19 mouse cellular contexts compared by ENCODE assay signal in the genomic region with DNA sequence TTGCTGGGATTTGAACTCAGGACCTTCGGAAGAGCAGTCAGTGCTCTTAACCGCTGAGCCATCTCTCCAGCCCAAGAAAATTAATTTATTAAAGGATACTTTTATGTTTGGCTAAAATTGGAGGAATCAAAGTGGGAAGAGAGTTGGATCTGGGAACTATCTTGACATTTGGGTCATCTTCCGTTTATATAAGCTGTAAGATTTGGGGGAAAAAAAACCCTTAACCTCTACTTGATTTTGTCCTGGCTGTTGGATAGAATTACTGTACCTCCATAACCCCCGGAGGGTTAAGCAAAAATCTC. TPM values are rescaled to one million over a fixed set of nuclear protein-coding genes. Genes with fewer than 3 reads are reported as not detected.
DNase-seq lines count a peak whose midpoint lies in the region; ATAC-seq and TF ChIP-seq lines count a peak whose summit lies in the region.
"Had no signal": no experiment of that assay in that cellular context is flagged by ENCODE, and none has a peak within 500 bp of the region (broad histone marks: within the 10 kb centered on the region; RNA-seq: fewer than 3 reads in every experiment).

No protein-coding gene starts in this region.

- no peak for TF ChIP-seq EP300 in liver, postnatal 0 days (IDR thresholded peaks at IDR 0.05; ENCODE audit: low read depth)
- TF ChIP-seq EP300 in CH12.LX (IDR thresholded peaks at IDR 0.05; ENCODE audit: low read length) (no peak), MEL (IDR thresholded peaks at IDR 0.05; ENCODE audit: low read depth in 1 of 2, low read length in 2 of 2) (no peak)

- 80% methylated on average over 4 of the region's 4 CpGs for WGBS in liver, postnatal 0 days (ENCODE audit: insufficient replicate concordance)
- WGBS in liver, embryonic 11.5 days, result 83% methylated on average over 4 of the region's 4 CpGs
- 77% methylated on average over 4 of the region's 4 CpGs for WGBS in heart, embryonic 10.5 days

- no peak overlapping the region for H3K4me2 ChIP-seq in liver, postnatal 0 days (ENCODE audit: low read depth, low read length)
- no peak overlapping the region for H3K4me2 ChIP-seq in liver, embryonic 11.5 days
- no peak overlapping the region for H3K4me2 ChIP-seq in CH12.LX (ENCODE audit: insufficient read depth, low read depth, poor library complexity, severe bottlenecking)

- no peak overlapping the region for H3K4me3 ChIP-seq in liver, postnatal 0 days (ENCODE audit: low read depth, low read length)
- no peak overlapping the region for H3K4me3 ChIP-seq in liver, embryonic 11.5 days (ENCODE audit: low read depth, low read length)
- H3K4me3 ChIP-seq in CH12.LX (replicated peaks in 1 of 3; ENCODE audit: low read depth in 2 of 3, low read length in 2 of 3, poor library complexity in 1 of 3) (no peak overlapping the region), E14TG2a.4 (replicated peaks; ENCODE audit: low read length) (no peak overlapping the region), MEL (ENCODE audit: control insufficient read depth in 1 of 2, insufficient read depth in 1 of 2, low read depth in 2 of 2, low read length in 2 of 2) (no peak overlapping the region)
- no peak overlapping the region for H3K4me3 ChIP-seq in heart, embryonic 10.5 days

- H3K79me2 ChIP-seq in CH12.LX (replicated peaks; ENCODE audit: control insufficient read depth, extremely low read depth, insufficient read depth, poor library complexity, severe bottlenecking) (no peaks in the 10 kb centered on the region), MEL (ENCODE audit: control insufficient read depth, insufficient read depth, low read length, poor library complexity) (no peaks in the 10 kb centered on the region)

- no peaks in the 10 kb centered on the region for H3K27me3 ChIP-seq in liver, postnatal 0 days (ENCODE audit: insufficient read depth, low read length)
- no peaks in the 10 kb centered on the region for H3K27me3 ChIP-seq in liver, embryonic 11.5 days (replicated peaks; ENCODE audit: control insufficient read depth, insufficient read depth, low read length)
- H3K27me3 ChIP-seq in CH12.LX (replicated peaks) (no peaks in the 10 kb centered on the region), E14TG2a.4 (ENCODE audit: insufficient read depth, low read length) (no peaks in the 10 kb centered on the region), MEL (ENCODE audit: control insufficient read depth in 1 of 2, insufficient read depth in 2 of 2, low read length in 2 of 2) (no peaks in the 10 kb centered on the region)
- H3K27me3 ChIP-seq in heart, embryonic 10.5 days (ENCODE audit: insufficient read depth, poor library complexity, severe bottlenecking), result no peaks in the 10 kb centered on the region
- H3K27me3 ChIP-seq: Patski had no signal

- TF ChIP-seq CTCF in liver, postnatal 0 days (IDR thresholded peaks at IDR 0.05; ENCODE audit: low read depth), result 0 out of 2 replicates have a peak, but pooled peaks have one; percentile 6
- TF ChIP-seq CTCF in CH12.LX (conservative IDR thresholded peaks at IDR 0.05 in 1 of 2, IDR thresholded peaks at IDR 0.05 in 1 of 2; ENCODE audit: low read depth in 2 of 2, low read length in 2 of 2) (no peak), E14TG2a.4 (conservative IDR thresholded peaks at IDR 0.05; ENCODE audit: low read length) (0 out of 2 replicates have a peak, but pooled peaks have one; percentile 12), MEL (IDR thresholded peaks at IDR 0.05 in 2 of 3, conservative IDR thresholded peaks at IDR 0.05 in 1 of 3; ENCODE audit: control insufficient read depth in 1 of 3, insufficient read depth in 1 of 3, low read depth in 2 of 3, low read length in 3 of 3, poor library complexity in 1 of 3, severe bottlenecking in 1 of 3) (no peak)

- peaks cover 8% of the 10 kb centered on the region for H3K4me1 ChIP-seq in liver, postnatal 0 days (ENCODE audit: insufficient read depth)
- H3K4me1 ChIP-seq in liver, embryonic 11.5 days (replicated peaks; ENCODE audit: control insufficient read depth, insufficient read depth, low read length), result 0 out of 2 replicates have a peak, but pooled peaks cover 2% of the 10 kb centered on the region
- H3K4me1 ChIP-seq in CH12.LX (ENCODE audit: control insufficient read depth in 1 of 2, insufficient read depth in 2 of 2) (peaks cover 0 to 4% of the 10 kb centered on the region in 2 experiments; a peak in 2 of 4 replicates), E14TG2a.4 (replicated peaks; ENCODE audit: low read depth, low read length) (peaks cover 8% of the 10 kb centered on the region), MEL (ENCODE audit: control insufficient read depth in 1 of 2, insufficient read depth in 2 of 2, low read length in 2 of 2) (no peaks in the 10 kb centered on the region)
- H3K4me1 ChIP-seq in heart, embryonic 10.5 days, result peaks cover 5% of the 10 kb centered on the region; the same call in 1 of the 2 replicates

- no peaks in the 10 kb centered on the region for H3K36me3 ChIP-seq in liver, postnatal 0 days (replicated peaks; ENCODE audit: insufficient read depth, low read length)
- H3K36me3 ChIP-seq in liver, embryonic 11.5 days (ENCODE audit: control insufficient read depth, insufficient read depth, low read length), result no peaks in the 10 kb centered on the region
- peaks cover 0 to 3% of the 10 kb centered on the region in 2 experiments for H3K36me3 ChIP-seq in CH12.LX (replicated peaks in 1 of 2; ENCODE audit: control insufficient read depth in 1 of 2, insufficient read depth in 1 of 2, low read length in 1 of 2)
- H3K36me3 ChIP-seq in E14TG2a.4 (ENCODE audit: insufficient read depth, low read length), result peaks cover 25% of the 10 kb centered on the region
- H3K36me3 ChIP-seq in MEL (ENCODE audit: control insufficient read depth in 1 of 2, insufficient read depth in 2 of 2, low read length in 2 of 2), result no peaks in the 10 kb centered on the region
- no peaks in the 10 kb centered on the region for H3K36me3 ChIP-seq in heart, embryonic 10.5 days

- no peak for TF ChIP-seq RAD21 in CH12.LX (IDR thresholded peaks at IDR 0.05; ENCODE audit: low read depth, low read length)
- TF ChIP-seq RAD21 in MEL (IDR thresholded peaks at IDR 0.05; ENCODE audit: low read depth, low read length), result no peak; the same call in 1 of the 2 replicates

- in situ Hi-C loops in CH12.LX (cut with MboI; ENCODE audit: low pct_ligation_motif_present, low pct_unique_long_range_greater_than_20kb, low sequenced_read_pairs), result no loop called here

- TF ChIP-seq POLR2A in CH12.LX (IDR thresholded peaks at IDR 0.05; ENCODE audit: low read depth, low read length) (no peak), MEL (IDR thresholded peaks at IDR 0.05; ENCODE audit: control insufficient read depth in 1 of 2, insufficient read depth in 1 of 2, low read depth in 1 of 2, low read length in 2 of 2, poor library complexity in 1 of 2) (no peak)

- no peak overlapping the region for H3K27ac ChIP-seq in liver, postnatal 0 days (ENCODE audit: low read depth)
- H3K27ac ChIP-seq in liver, embryonic 11.5 days (ENCODE audit: low read depth, low read length), result no peak overlapping the region
- H3K27ac ChIP-seq in CH12.LX (ENCODE audit: insufficient read depth, low read depth) (no peak overlapping the region), MEL (ENCODE audit: control insufficient read depth, low read depth, low read length) (no peak overlapping the region)
- H3K27ac ChIP-seq in heart, embryonic 10.5 days, result no peak overlapping the region

- H3K9me3 ChIP-seq in liver, postnatal 0 days (ENCODE audit: low read length), result 0 out of 2 replicates have a peak, but pooled peaks cover 3% of the 10 kb centered on the region
- H3K9me3 ChIP-seq in liver, embryonic 11.5 days (ENCODE audit: control insufficient read depth, low read length), result no peaks in the 10 kb centered on the region
- H3K9me3 ChIP-seq in CH12.LX (replicated peaks; ENCODE audit: low read length) (peaks cover 5% of the 10 kb centered on the region), E14TG2a.4 (ENCODE audit: low read length) (peaks cover 9% of the 10 kb centered on the region), MEL (replicated peaks; ENCODE audit: insufficient read depth, low read length) (no peaks in the 10 kb centered on the region)
- no peaks in the 10 kb centered on the region for H3K9me3 ChIP-seq in heart, embryonic 10.5 days

- dilution Hi-C loops in CH12.LX (cut with MboI; ENCODE audit: extremely low pct_ligation_motif_present, extremely low pct_unique_long_range_greater_than_20kb, low sequenced_read_pairs), result no loop called here

- no peak for DNase-seq in liver, postnatal 0 days
- no peak for DNase-seq in liver, embryonic 11.5 days (ENCODE audit: low spot score)
- DNase-seq in CH12.LX (ENCODE audit: extremely low read depth) (no peak), MEL (ENCODE audit: low read depth, low spot score) (no peak)
- no peak for DNase-seq in heart, embryonic 10.5 days (ENCODE audit: low spot score)
- DNase-seq in adrenal gland, postnatal 4 days (ENCODE audit: low spot score in 2 of 2), result no peak
- no peak for DNase-seq in right cerebral cortex, postnatal 25 days
- DNase-seq: adrenal gland, adult 8-10 months; adrenal gland, postnatal 10 days; adrenal gland, postnatal 25 days; adrenal gland, postnatal 36 days; B cell, adult 2 months; cerebellum, adult 11 months; cerebellum, adult 18-20 months had no signal

- ATAC-seq in liver, postnatal 0 days, result no peak
- no peak for ATAC-seq in liver, embryonic 11.5 days (replicated peaks; ENCODE audit: low FRiP score)
- ATAC-seq: activated CD4-positive, CD25-positive, alpha-beta regulatory T cell, adult 4 months; CD4-positive, CD25-positive, alpha-beta regulatory T cell, adult 4 months; Patski had no signal

- no peak overlapping the region for H3K9ac ChIP-seq in liver, postnatal 0 days (replicated peaks)
- no peak overlapping the region for H3K9ac ChIP-seq in liver, embryonic 11.5 days (ENCODE audit: low read depth, low read length)
- H3K9ac ChIP-seq in CH12.LX (ENCODE audit: insufficient read depth, low read depth), result no peak overlapping the region
- H3K9ac ChIP-seq in MEL (ENCODE audit: control insufficient read depth, low read depth, low read length, poor library complexity, severe bottlenecking), result no peak overlapping the region

RNA-seq across cellular contexts. Expression of a gene that starts 7.5 kb away (rescaled TPM):
- 0.13 and 0.20 TPM in 2 replicates for polyA plus RNA-seq in liver, postnatal 0 days (2015; fragmentation: Nextera tagmentation; extraction: Ambion mirVana)
- polyA plus RNA-seq in liver, embryonic 11.5 days (2014; fragmentation: Nextera tagmentation; extraction: Ambion mirVana), result 0.34 and 0.47 TPM in 2 replicates
- total RNA-seq in CH12.LX (2012; rRNA removed) (not detected in 2 replicates), CH12.LX (2014; rRNA removed) (not detected in 2 replicates), MEL (2012; rRNA removed) (not detected in 2 replicates)
- polyA plus RNA-seq in CH12.LX (2012; ENCODE audit: insufficient read length, low read depth) (not detected in 2 replicates), MEL (2012; ENCODE audit: insufficient read depth in 1 of 2, insufficient read length in 2 of 2, low read depth in 1 of 2, low replicate concordance in 2 of 2, missing spikeins in 1 of 2) (under 1 TPM in 1 of 2 experiments, not detected in 1; 0.01 TPM)
- 0.19 TPM in 1 of 2 replicates, not detected in the other for polyA plus RNA-seq in heart, embryonic 10.5 days (2016; fragmentation: Nextera tagmentation; extraction: Ambion mirVana)
- total RNA-seq in adrenal gland, postnatal 4 days (2021), result 1 to 10 TPM; 1.4 to 1.7 TPM
- polyA plus RNA-seq: G1E had no signal

RNA-seq across cellular contexts. Expression of a gene that starts 19.9 kb away (rescaled TPM):
- 38.5 and 39.5 TPM in 2 replicates for polyA plus RNA-seq in liver, postnatal 0 days (2015; fragmentation: Nextera tagmentation; extraction: Ambion mirVana)
- polyA plus RNA-seq in liver, embryonic 11.5 days (2014; fragmentation: Nextera tagmentation; extraction: Ambion mirVana), result 116 and 119 TPM in 2 replicates
- 39.1 and 41.7 TPM in 2 replicates for total RNA-seq in CH12.LX (2012; rRNA removed)
- total RNA-seq in CH12.LX (2014; rRNA removed), result 88.7 and 90.4 TPM in 2 replicates
- polyA plus RNA-seq in CH12.LX (2012; ENCODE audit: insufficient read length, low read depth), result 48.4 and 57.6 TPM in 2 replicates
- total RNA-seq in MEL (2012; rRNA removed), result 28.0 and 29.6 TPM in 2 replicates
- polyA plus RNA-seq in MEL (2012; ENCODE audit: insufficient read depth in 1 of 2, insufficient read length in 2 of 2, low read depth in 1 of 2, low replicate concordance in 2 of 2, missing spikeins in 1 of 2), result 10 to 100 TPM in 1 of 2 experiments, not detected in 1; 45.1 TPM
- polyA plus RNA-seq in heart, embryonic 10.5 days (2016; fragmentation: Nextera tagmentation; extraction: Ambion mirVana), result 132 and 145 TPM in 2 replicates
- total RNA-seq in adrenal gland, postnatal 4 days (2021), result 10 to 100 TPM; 62.9 to 66.0 TPM

RNA-seq across cellular contexts. Expression of a gene that starts 20.0 kb away (rescaled TPM):
- 58.0 and 60.1 TPM in 2 replicates for polyA plus RNA-seq in liver, postnatal 0 days (2015; fragmentation: Nextera tagmentation; extraction: Ambion mirVana)
- polyA plus RNA-seq in liver, embryonic 11.5 days (2014; fragmentation: Nextera tagmentation; extraction: Ambion mirVana), result 251 and 267 TPM in 2 replicates
- total RNA-seq in CH12.LX (2012; rRNA removed), result 178 and 250 TPM in 2 replicates
- 417 and 427 TPM in 2 replicates for total RNA-seq in CH12.LX (2014; rRNA removed)
- 353 and 354 TPM in 2 replicates for polyA plus RNA-seq in CH12.LX (2012; ENCODE audit: insufficient read length, low read depth)
- total RNA-seq in MEL (2012; rRNA removed), result 123 and 129 TPM in 2 replicates
- polyA plus RNA-seq in MEL (2012; ENCODE audit: insufficient read depth in 1 of 2, insufficient read length in 2 of 2, low read depth in 1 of 2, low replicate concordance in 2 of 2, missing spikeins in 1 of 2), result 100 to 1,000 TPM in 1 of 2 experiments, not detected in 1; 155 TPM
- polyA plus RNA-seq in heart, embryonic 10.5 days (2016; fragmentation: Nextera tagmentation; extraction: Ambion mirVana), result 220 and 306 TPM in 2 replicates
- total RNA-seq in adrenal gland, postnatal 4 days (2021), result 100 to 1,000 TPM; 100 to 106 TPM

RNA-seq across cellular contexts. Expression of a gene that starts 25.9 kb away (rescaled TPM):
- 23.6 and 24.2 TPM in 2 replicates for polyA plus RNA-seq in liver, postnatal 0 days (2015; fragmentation: Nextera tagmentation; extraction: Ambion mirVana)
- 36.9 and 42.2 TPM in 2 replicates for polyA plus RNA-seq in liver, embryonic 11.5 days (2014; fragmentation: Nextera tagmentation; extraction: Ambion mirVana)
- total RNA-seq in CH12.LX (2012; rRNA removed), result 18.1 and 21.2 TPM in 2 replicates
- 28.1 and 29.2 TPM in 2 replicates for total RNA-seq in CH12.LX (2014; rRNA removed)
- 31.1 and 35.5 TPM in 2 replicates for polyA plus RNA-seq in CH12.LX (2012; ENCODE audit: insufficient read length, low read depth)
- total RNA-seq in MEL (2012; rRNA removed), result 10.5 and 12.2 TPM in 2 replicates
- 10 to 100 TPM in 1 of 2 experiments, not detected in 1; 21.6 TPM for polyA plus RNA-seq in MEL (2012; ENCODE audit: insufficient read depth in 1 of 2, insufficient read length in 2 of 2, low read depth in 1 of 2, low replicate concordance in 2 of 2, missing spikeins in 1 of 2)
- 36.1 and 44.7 TPM in 2 replicates for polyA plus RNA-seq in heart, embryonic 10.5 days (2016; fragmentation: Nextera tagmentation; extraction: Ambion mirVana)
- total RNA-seq in adrenal gland, postnatal 4 days (2021), result 10 to 100 TPM; 49.5 to 57.8 TPM

RNA-seq across cellular contexts. Expression of a gene that starts 26.1 kb away (rescaled TPM):
- polyA plus RNA-seq in liver, postnatal 0 days (2015; fragmentation: Nextera tagmentation; extraction: Ambion mirVana), result 66.4 and 70.4 TPM in 2 replicates
- 86.7 and 87.7 TPM in 2 replicates for polyA plus RNA-seq in liver, embryonic 11.5 days (2014; fragmentation: Nextera tagmentation; extraction: Ambion mirVana)
- total RNA-seq in CH12.LX (2012; rRNA removed) (99.3 and 113 TPM in 2 replicates), CH12.LX (2014; rRNA removed) (118 and 128 TPM in 2 replicates), MEL (2012; rRNA removed) (46.7 and 49.7 TPM in 2 replicates)
- polyA plus RNA-seq in CH12.LX (2012; ENCODE audit: insufficient read length, low read depth) (65.9 and 80.0 TPM in 2 replicates), MEL (2012; ENCODE audit: insufficient read depth in 1 of 2, insufficient read length in 2 of 2, low read depth in 1 of 2, low replicate concordance in 2 of 2, missing spikeins in 1 of 2) (100 to 1,000 TPM in 1 of 2 experiments, 10 to 100 TPM in 1; 36.2 to 302 TPM)
- polyA plus RNA-seq in heart, embryonic 10.5 days (2016; fragmentation: Nextera tagmentation; extraction: Ambion mirVana), result 44.3 and 63.0 TPM in 2 replicates
- 10 to 100 TPM; 36.8 to 39.4 TPM for total RNA-seq in adrenal gland, postnatal 4 days (2021)

Comparison
In these comparisons a context has a peak if more than half of its experiments do, and no peak if none do; other contexts are left out.
1. CTCF ChIP-seq: peak in liver, postnatal 0 days (single experiment) and E14TG2a.4 (single experiment); none in CH12.LX (0 of 2) and MEL (0 of 3).